Mouse (Mus musculus): ENCODE measurements around the gene Gm595. TPM values are rescaled to one million over a fixed set of nuclear protein-coding genes. Genes with fewer than 3 reads are reported as not detected.

Gene Gm595
- not detected in 2 replicates for polyA plus RNA-seq (2015; fragmentation: Nextera tagmentation; extraction: Ambion mirVana)

GRCm38 (mm10) chrX:48877613-48878012, at the start of gene Gm595:
Gene Gm595, minus strand, starts transcription at chrX:48877713.
- WGBS, result 92% methylated on average over 13 of the region's 13 CpGs
- Histone ChIP-seq H3K36me3 (no peaks in the 10 kb centered on the region), H3K27ac (no peak within 1 kb of the TSS), H3K9ac (no peak within 1 kb of the TSS), H3K4me1 (no peaks in the 10 kb centered on the region), H3K27me3 (no peaks in the 10 kb centered on the region), H3K4me3 (replicated peaks) (no peak within 1 kb of the TSS), H3K4me2 (no peak within 1 kb of the TSS), H3K9me3 (replicated peaks) (no peaks in the 10 kb centered on the region)
- no peak for ATAC-seq (replicated peaks; ENCODE audit: low FRiP score)

GRCm38 (mm10) chrX:48908421-48908820, 30.9 kb upstream of the Gm595 start:
- WGBS, result 84% methylated on average over 4 of the region's 4 CpGs
- Histone ChIP-seq H3K27me3 (no peaks in the 10 kb centered on the region), H3K4me1 (no peaks in the 10 kb centered on the region), H3K27ac (no peak overlapping the region), H3K9ac (no peak overlapping the region), H3K4me3 (replicated peaks) (no peak overlapping the region), H3K4me2 (no peak overlapping the region), H3K9me3 (replicated peaks) (no peaks in the 10 kb centered on the region), H3K36me3 (no peaks in the 10 kb centered on the region)
- ATAC-seq (replicated peaks; ENCODE audit: low FRiP score), result no peak

GRCm38 (mm10) chrX:48903744-48904143, 26.2 kb upstream of the Gm595 start:
- H3K36me3 ChIP-seq, result no peaks in the 10 kb centered on the region
- no peak overlapping the region for H3K4me3 ChIP-seq (replicated peaks)
- H3K9ac ChIP-seq, result no peak overlapping the region
- H3K9me3 ChIP-seq (replicated peaks), result no peaks in the 10 kb centered on the region
- H3K27ac ChIP-seq, result no peak overlapping the region
- no peak for ATAC-seq (replicated peaks; ENCODE audit: low FRiP score)
- H3K4me2 ChIP-seq, result no peak overlapping the region
- H3K27me3 ChIP-seq, result no peaks in the 10 kb centered on the region
- 72% methylated on average over 3 of the region's 3 CpGs for WGBS
- H3K4me1 ChIP-seq, result no peaks in the 10 kb centered on the region

- ATAC-seq (replicated peaks; ENCODE audit: low FRiP score), result no peak
- 52% methylated on average over 5 of the region's 5 CpGs for WGBS
- H3K27me3 ChIP-seq, result no peaks in the 10 kb centered on the region
- no peaks in the 10 kb centered on the region for H3K9me3 ChIP-seq (replicated peaks)
- no peaks in the 10 kb centered on the region for H3K4me1 ChIP-seq
- no peak overlapping the region for H3K27ac ChIP-seq
- no peak overlapping the region for H3K4me3 ChIP-seq (replicated peaks)
- no peak overlapping the region for H3K4me2 ChIP-seq
- H3K9ac ChIP-seq, result no peak overlapping the region
- no peaks in the 10 kb centered on the region for H3K36me3 ChIP-seq
These were observed 22.0 kb upstream of the Gm595 start for GRCm38 (mm10) chrX:48899555-48899954.

- Histone ChIP-seq H3K9me3 (replicated peaks) (no peaks in the 10 kb centered on the region), H3K4me2 (no peak overlapping the region), H3K27ac (no peak overlapping the region), H3K36me3 (no peaks in the 10 kb centered on the region), H3K27me3 (no peaks in the 10 kb centered on the region), H3K4me3 (replicated peaks) (no peak overlapping the region), H3K9ac (no peak overlapping the region), H3K4me1 (no peaks in the 10 kb centered on the region)
- 50% methylated on average over 6 of the region's 6 CpGs for WGBS
- ATAC-seq (replicated peaks; ENCODE audit: low FRiP score), result no peak
These were observed 19.3 kb upstream of the Gm595 start for GRCm38 (mm10) chrX:48896803-48897202.

- H3K4me1 ChIP-seq, result no peaks in the 10 kb centered on the region
- H3K4me3 ChIP-seq (replicated peaks), result no peak overlapping the region
- H3K27me3 ChIP-seq, result no peaks in the 10 kb centered on the region
- no peaks in the 10 kb centered on the region for H3K9me3 ChIP-seq (replicated peaks)
- no peak overlapping the region for H3K9ac ChIP-seq
- 90% methylated on average over 3 of the region's 3 CpGs for WGBS
- H3K4me2 ChIP-seq, result no peak overlapping the region
- H3K36me3 ChIP-seq, result no peaks in the 10 kb centered on the region
- no peak for ATAC-seq (replicated peaks; ENCODE audit: low FRiP score)
- H3K27ac ChIP-seq, result no peak overlapping the region
These were observed 16.4 kb upstream of the Gm595 start for GRCm38 (mm10) chrX:48893946-48894345.

- no peak for ATAC-seq (replicated peaks; ENCODE audit: low FRiP score)
- Histone ChIP-seq H3K9me3 (replicated peaks) (no peaks in the 10 kb centered on the region), H3K27me3 (no peaks in the 10 kb centered on the region), H3K4me2 (no peak overlapping the region), H3K4me1 (no peaks in the 10 kb centered on the region), H3K36me3 (no peaks in the 10 kb centered on the region), H3K9ac (no peak overlapping the region), H3K27ac (no peak overlapping the region), H3K4me3 (replicated peaks) (no peak overlapping the region)
- WGBS, result 86% methylated on average over 9 of the region's 9 CpGs
These were observed 12.7 kb upstream of the Gm595 start for GRCm38 (mm10) chrX:48890259-48890658.

- Histone ChIP-seq H3K9me3 (replicated peaks) (no peaks in the 10 kb centered on the region), H3K4me3 (replicated peaks) (no peak overlapping the region), H3K36me3 (no peaks in the 10 kb centered on the region), H3K27ac (no peak overlapping the region), H3K27me3 (no peaks in the 10 kb centered on the region), H3K9ac (no peak overlapping the region), H3K4me1 (no peaks in the 10 kb centered on the region), H3K4me2 (no peak overlapping the region)
- no peak for ATAC-seq (replicated peaks; ENCODE audit: low FRiP score)
- 80% methylated on average over 5 of the region's 5 CpGs for WGBS
These were observed 7.1 kb upstream of the Gm595 start for GRCm38 (mm10) chrX:48884615-48885014.

Other genes with a start within 250 kb of the Gm595 start
- 0.06 TPM in 1 of 2 replicates, not detected in the other for gene Gpr119, start 203.2 kb downstream of the Gm595 start, polyA plus RNA-seq (2015; fragmentation: Nextera tagmentation; extraction: Ambion mirVana)
- 22.7 and 28.1 TPM in 2 replicates for gene Rbmx2, start 182.7 kb downstream of the Gm595 start, polyA plus RNA-seq (2015; fragmentation: Nextera tagmentation; extraction: Ambion mirVana)

Data from kidney, embryonic 15.5 days (tissue).